37 mouse cellular contexts compared by ENCODE assay signal in genomic region chr2:164543745-164544144, GRCm38 (mm10). TPM values are rescaled to one million over a fixed set of nuclear protein-coding genes. Genes with fewer than 3 reads are reported as not detected.
A peak's percentile ranks its signal among the peaks of the same experiment; 100 is the strongest.
DNase-seq lines count a peak whose midpoint lies in the region; ATAC-seq and TF ChIP-seq lines count a peak whose summit lies in the region.
"Had no signal": no experiment of that assay in that cellular context is flagged by ENCODE, and none has a peak within 500 bp of the region (broad histone marks: within the 10 kb centered on the region; RNA-seq: fewer than 3 reads in every experiment).

No protein-coding gene starts in this region.

- H3K36me3 ChIP-seq in lung, postnatal 0 days (ENCODE audit: insufficient read depth, low read length), result no peaks in the 10 kb centered on the region
- no peaks in the 10 kb centered on the region for H3K36me3 ChIP-seq in kidney, embryonic 14.5 days (ENCODE audit: control insufficient read depth, insufficient read depth, low read length)
- no peaks in the 10 kb centered on the region for H3K36me3 ChIP-seq in intestine, embryonic 15.5 days
- H3K36me3 ChIP-seq: embryonic facial prominence, embryonic 12.5 days; forebrain, embryonic 10.5 days; G1E; heart, embryonic 15.5 days; hindbrain, embryonic 12.5 days; limb, embryonic 13.5 days; midbrain, embryonic 13.5 days; neural tube, embryonic 13.5 days had no signal

- no peak for TF ChIP-seq EP300 in lung, postnatal 0 days (IDR thresholded peaks at IDR 0.05)

- ATAC-seq in lung, postnatal 0 days, result 0 out of 2 replicates have a peak, but pooled peaks have one; percentile 17
- ATAC-seq in kidney, embryonic 14.5 days (ENCODE audit: low FRiP score, low TSS enrichment), result 0 out of 2 replicates have a peak, but pooled peaks have one; percentile 52
- ATAC-seq in intestine, embryonic 15.5 days, result no peak
- ATAC-seq: forebrain, embryonic 16.5 days; hindbrain, postnatal 0 days; midbrain, embryonic 13.5 days had no signal

- no peak overlapping the region for H3K4me3 ChIP-seq in lung, postnatal 0 days (ENCODE audit: low read depth, low read length)
- no peak overlapping the region for H3K4me3 ChIP-seq in kidney, embryonic 14.5 days (ENCODE audit: low read length)
- H3K4me3 ChIP-seq in intestine, embryonic 15.5 days (replicated peaks), result no peak overlapping the region
- H3K4me3 ChIP-seq: embryonic facial prominence, embryonic 12.5 days; forebrain, embryonic 10.5 days; heart, embryonic 15.5 days; hindbrain, embryonic 12.5 days; layer of hippocampus, adult 2 months; limb, embryonic 13.5 days; midbrain, embryonic 13.5 days; neural tube, embryonic 13.5 days had no signal

- no peak for DNase-seq in lung, postnatal 0 days (ENCODE audit: low spot score)
- no peak for DNase-seq in lung, postnatal 14 days
- peak; percentile 68 for DNase-seq in kidney, postnatal 14 days
- DNase-seq in testis, postnatal 10 days (ENCODE audit: low spot score), result no peak
- no peak for DNase-seq in layer of hippocampus, postnatal 36 days
- no peak for DNase-seq in lung, adult 18-20 months
- DNase-seq: adrenal gland, postnatal 10 days; cerebellum, adult 11 months; cerebellum, postnatal 25 days; gastrocnemius, postnatal 14 days; right cerebral cortex, postnatal 4 days had no signal

- H3K4me2 ChIP-seq in lung, postnatal 0 days (replicated peaks; ENCODE audit: low read depth, low read length), result no peak overlapping the region
- no peak overlapping the region for H3K4me2 ChIP-seq in kidney, embryonic 14.5 days (replicated peaks; ENCODE audit: low read depth, low read length)
- no peak overlapping the region for H3K4me2 ChIP-seq in intestine, embryonic 15.5 days (replicated peaks)
- H3K4me2 ChIP-seq: embryonic facial prominence, embryonic 12.5 days; heart, embryonic 15.5 days; hindbrain, embryonic 12.5 days; limb, embryonic 13.5 days; liver, embryonic 11.5 days; midbrain, embryonic 13.5 days; neural tube, embryonic 13.5 days had no signal

- no peak for TF ChIP-seq CTCF in lung, postnatal 0 days (IDR thresholded peaks at IDR 0.05)

- H3K9me3 ChIP-seq in lung, postnatal 0 days (ENCODE audit: low read length), result no peaks in the 10 kb centered on the region
- H3K9me3 ChIP-seq in kidney, embryonic 14.5 days (ENCODE audit: control insufficient read depth, low read length), result no peaks in the 10 kb centered on the region
- H3K9me3 ChIP-seq in intestine, embryonic 15.5 days, result no peaks in the 10 kb centered on the region
- H3K9me3 ChIP-seq: embryonic facial prominence, embryonic 12.5 days; forebrain, embryonic 10.5 days; G1E; heart, embryonic 15.5 days; hindbrain, embryonic 12.5 days; midbrain, embryonic 13.5 days; neural tube, embryonic 13.5 days had no signal

- no peaks in the 10 kb centered on the region for H3K27me3 ChIP-seq in lung, postnatal 0 days (replicated peaks; ENCODE audit: insufficient read depth, low read length)
- no peaks in the 10 kb centered on the region for H3K27me3 ChIP-seq in kidney, embryonic 14.5 days (ENCODE audit: control insufficient read depth, insufficient read depth, low read length)
- no peaks in the 10 kb centered on the region for H3K27me3 ChIP-seq in intestine, embryonic 15.5 days (replicated peaks)
- H3K27me3 ChIP-seq: embryonic facial prominence, embryonic 12.5 days; hindbrain, embryonic 12.5 days; limb, embryonic 13.5 days; midbrain, embryonic 13.5 days; neural tube, embryonic 13.5 days had no signal

- H3K9ac ChIP-seq in lung, postnatal 0 days (replicated peaks; ENCODE audit: low read depth), result no peak overlapping the region
- no peak overlapping the region for H3K9ac ChIP-seq in kidney, embryonic 14.5 days (ENCODE audit: low read depth, low read length)
- no peak overlapping the region for H3K9ac ChIP-seq in intestine, embryonic 15.5 days
- H3K9ac ChIP-seq: embryonic facial prominence, embryonic 12.5 days; heart, embryonic 15.5 days; hindbrain, embryonic 12.5 days; limb, embryonic 13.5 days; midbrain, embryonic 13.5 days; neural tube, embryonic 13.5 days had no signal

- WGBS in lung, postnatal 0 days, result 58% methylated on average over 2 of the region's 2 CpGs
- 50% methylated on average over 2 of the region's 2 CpGs for WGBS in kidney, embryonic 14.5 days
- WGBS in intestine, embryonic 15.5 days, result 70% methylated on average over 2 of the region's 2 CpGs

- no peak overlapping the region for H3K27ac ChIP-seq in lung, postnatal 0 days (ENCODE audit: low read length)
- no peak overlapping the region for H3K27ac ChIP-seq in kidney, embryonic 14.5 days (ENCODE audit: low read depth, low read length)
- H3K27ac ChIP-seq in intestine, embryonic 15.5 days, result no peak overlapping the region
- H3K27ac ChIP-seq: embryonic facial prominence, embryonic 12.5 days; forebrain, embryonic 10.5 days; heart, embryonic 15.5 days; hindbrain, embryonic 12.5 days; hindbrain, postnatal 0 days; layer of hippocampus, adult 2 months; limb, embryonic 13.5 days; macrophage; midbrain, embryonic 13.5 days; neural tube, embryonic 13.5 days had no signal

- H3K4me1 ChIP-seq in lung, postnatal 0 days (ENCODE audit: insufficient read depth, low read depth, low read length), result no peaks in the 10 kb centered on the region
- H3K4me1 ChIP-seq in kidney, embryonic 14.5 days (ENCODE audit: control insufficient read depth, insufficient read depth, low read length), result 0 out of 2 replicates have a peak, but pooled peaks cover 4% of the 10 kb centered on the region
- 0 out of 2 replicates have a peak, but pooled peaks cover 8% of the 10 kb centered on the region for H3K4me1 ChIP-seq in intestine, embryonic 15.5 days (replicated peaks)
- H3K4me1 ChIP-seq: heart, embryonic 15.5 days; hindbrain, embryonic 12.5 days; midbrain, embryonic 13.5 days; neural tube, embryonic 13.5 days had no signal

RNA-seq across cellular contexts. Expression of gene Wfdc2, which starts 18.5 kb away (rescaled TPM):
- polyA plus RNA-seq in lung, postnatal 0 days (2015; fragmentation: Nextera tagmentation; extraction: Ambion mirVana), result 1,345 and 1,354 TPM in 2 replicates
- 330 and 331 TPM in 2 replicates for polyA plus RNA-seq in kidney, embryonic 14.5 days (2014; fragmentation: Nextera tagmentation; extraction: Ambion mirVana)
- polyA plus RNA-seq in intestine, embryonic 15.5 days (2015; fragmentation: Nextera tagmentation; extraction: Ambion mirVana), result 53.3 and 57.4 TPM in 2 replicates
- total RNA-seq in layer of hippocampus, postnatal 36 days (2021), result not detected
- total RNA-seq: G1E; gastrocnemius, postnatal 14 days; granulocyte monocyte progenitor cell, adult 5-6 weeks; layer of hippocampus, adult 2 months; left cerebral cortex, postnatal 36 days; megakaryocyte-erythroid progenitor cell, adult 5-6 weeks had no signal
- polyA plus RNA-seq: G1E, macrophage had no signal

RNA-seq across cellular contexts. Expression of gene Spint3, which starts 29.5 kb away (rescaled TPM):
- polyA plus RNA-seq in lung, postnatal 0 days (2015; fragmentation: Nextera tagmentation; extraction: Ambion mirVana), result not detected in 2 replicates
- polyA plus RNA-seq in kidney, embryonic 14.5 days (2014; fragmentation: Nextera tagmentation; extraction: Ambion mirVana), result not detected in 2 replicates
- polyA plus RNA-seq in intestine, embryonic 15.5 days (2015; fragmentation: Nextera tagmentation; extraction: Ambion mirVana), result not detected in 2 replicates
- not detected for total RNA-seq in layer of hippocampus, postnatal 36 days (2021)
- total RNA-seq: adrenal gland, postnatal 10 days; G1E; gastrocnemius, postnatal 14 days; granulocyte monocyte progenitor cell, adult 5-6 weeks; heart, postnatal 25 days; hindbrain, postnatal 0 days; layer of hippocampus, adult 2 months; layer of hippocampus, postnatal 14 days; left cerebral cortex, adult 8-10 months; left cerebral cortex, postnatal 36 days; megakaryocyte-erythroid progenitor cell, adult 5-6 weeks had no signal
- polyA plus RNA-seq: embryonic facial prominence, embryonic 12.5 days; forebrain, embryonic 10.5 days; forebrain, embryonic 16.5 days; G1E; heart, embryonic 15.5 days; hindbrain, embryonic 12.5 days; hindbrain, postnatal 0 days; intestine, embryonic 16.5 days; limb, embryonic 13.5 days; liver, embryonic 11.5 days; liver, embryonic 16.5 days; lung, embryonic 16.5 days; macrophage; midbrain, embryonic 13.5 days; neural tube, embryonic 13.5 days; spleen, adult 2 months; testis, adult 2 months had no signal

RNA-seq across cellular contexts. Expression of gene Wfdc6a, which starts 41.5 kb away (rescaled TPM):
- polyA plus RNA-seq in lung, postnatal 0 days (2015; fragmentation: Nextera tagmentation; extraction: Ambion mirVana), result 0.93 and 1.0 TPM in 2 replicates
- not detected in 2 replicates for polyA plus RNA-seq in kidney, embryonic 14.5 days (2014; fragmentation: Nextera tagmentation; extraction: Ambion mirVana)
- polyA plus RNA-seq in intestine, embryonic 15.5 days (2015; fragmentation: Nextera tagmentation; extraction: Ambion mirVana), result 0.85 and 1.7 TPM in 2 replicates
- total RNA-seq in layer of hippocampus, postnatal 36 days (2021), result not detected
- total RNA-seq: G1E; gastrocnemius, postnatal 14 days; granulocyte monocyte progenitor cell, adult 5-6 weeks; layer of hippocampus, adult 2 months; left cerebral cortex, adult 8-10 months; left cerebral cortex, postnatal 36 days; megakaryocyte-erythroid progenitor cell, adult 5-6 weeks had no signal
- polyA plus RNA-seq: embryonic facial prominence, embryonic 12.5 days; forebrain, embryonic 10.5 days; forebrain, embryonic 16.5 days; G1E; hindbrain, embryonic 12.5 days; limb, embryonic 13.5 days; liver, embryonic 11.5 days; macrophage; midbrain, embryonic 13.5 days; neural tube, embryonic 13.5 days had no signal

RNA-seq across cellular contexts. Expression of gene Pigt, which starts 46.4 kb away (rescaled TPM):
- 45.5 and 54.8 TPM in 2 replicates for polyA plus RNA-seq in lung, postnatal 0 days (2015; fragmentation: Nextera tagmentation; extraction: Ambion mirVana)
- 70.7 and 79.2 TPM in 2 replicates for polyA plus RNA-seq in kidney, embryonic 14.5 days (2014; fragmentation: Nextera tagmentation; extraction: Ambion mirVana)
- polyA plus RNA-seq in intestine, embryonic 15.5 days (2015; fragmentation: Nextera tagmentation; extraction: Ambion mirVana), result 62.7 and 65.7 TPM in 2 replicates
- 10 to 100 TPM; 76.6 to 84.5 TPM for total RNA-seq in layer of hippocampus, postnatal 36 days (2021)

RNA-seq across cellular contexts. Expression of gene Eppin, which starts 49.6 kb away (rescaled TPM):
- polyA plus RNA-seq in lung, postnatal 0 days (2015; fragmentation: Nextera tagmentation; extraction: Ambion mirVana), result not detected in 2 replicates
- not detected in 2 replicates for polyA plus RNA-seq in kidney, embryonic 14.5 days (2014; fragmentation: Nextera tagmentation; extraction: Ambion mirVana)
- polyA plus RNA-seq in intestine, embryonic 15.5 days (2015; fragmentation: Nextera tagmentation; extraction: Ambion mirVana), result not detected in 2 replicates
- total RNA-seq in layer of hippocampus, postnatal 36 days (2021), result not detected
- total RNA-seq: adrenal gland, postnatal 10 days; G1E; gastrocnemius, postnatal 14 days; granulocyte monocyte progenitor cell, adult 5-6 weeks; heart, postnatal 25 days; hindbrain, postnatal 0 days; layer of hippocampus, adult 2 months; layer of hippocampus, postnatal 14 days; left cerebral cortex, adult 8-10 months; left cerebral cortex, postnatal 36 days; megakaryocyte-erythroid progenitor cell, adult 5-6 weeks had no signal
- polyA plus RNA-seq: embryonic facial prominence, embryonic 12.5 days; forebrain, embryonic 10.5 days; forebrain, embryonic 16.5 days; G1E; heart, embryonic 15.5 days; hindbrain, embryonic 12.5 days; hindbrain, postnatal 0 days; intestine, embryonic 16.5 days; limb, embryonic 13.5 days; liver, embryonic 11.5 days; liver, embryonic 16.5 days; lung, embryonic 16.5 days; macrophage; midbrain, embryonic 13.5 days; neural tube, embryonic 13.5 days; spleen, adult 2 months had no signal
